Mouse (Mus musculus) stomach, postnatal 0 days (tissue): ENCODE measurements at regions not wholly inside any gene's neighbourhood (a gene's known extent, or its start where the extent isn't known, plus 50 kb on each side); places are given as distances from the start of the nearest gene placed in this dataset.

ENCODE experiments used
- ATAC-seq: fragments of 200-750 bp; cut with Nextera tagmentation; 2 replicates; pipeline ENCODE4 v1.8.0; 2017; ENCODE audit not compliant: low FRiP score, low TSS enrichment
- DNase-seq: peaks from one replicate; pipeline ENCODE4 v3.0.0-alpha.2; 2016; ENCODE audit warnings: low spot score
- H3K27ac ChIP-seq: fragments of 300-500 bp; sonication (generic); replicated peaks from 2 replicates; pipeline ENCODE4 v1.5.1; 2014; ENCODE audit warnings: mild to moderate bottlenecking, control low read depth
- H3K27me3 ChIP-seq: fragments of 300-500 bp; sonication (generic); 2 replicates; pipeline ENCODE4 v1.6.1; 2014; ENCODE audit warnings: low read length; ENCODE audit not compliant: control insufficient read depth, insufficient read depth
- H3K36me3 ChIP-seq: fragments of 300-500 bp; sonication (generic); 2 replicates; pipeline ENCODE4 v1.6.1; 2014; ENCODE audit warnings: low read length, mixed read lengths; ENCODE audit not compliant: control insufficient read depth, insufficient read depth
- H3K4me1 ChIP-seq: fragments of 300-500 bp; sonication (generic); replicated peaks from 2 replicates; pipeline ENCODE4 v1.6.1; 2014; ENCODE audit warnings: antibody characterized with exemption; ENCODE audit not compliant: control insufficient read depth, insufficient read depth
- H3K4me2 ChIP-seq: fragments of 300-500 bp; sonication (generic); replicated peaks from 2 replicates; pipeline ENCODE4 v1.6.1; 2014; ENCODE audit warnings: low read depth, mild to moderate bottlenecking, control low read depth, moderate library complexity
- H3K4me3 ChIP-seq: fragments of 300-500 bp; sonication (generic); 2 replicates; pipeline ENCODE4 v1.5.1; 2014; ENCODE audit warnings: low read depth, low read length, control low read depth
- H3K9ac ChIP-seq: fragments of 300-500 bp; sonication (generic); 2 replicates; pipeline ENCODE4 v1.6.1; 2014; ENCODE audit warnings: mild to moderate bottlenecking, low read length, control low read depth, mixed read lengths
- H3K9me3 ChIP-seq: fragments of 300-500 bp; sonication (generic); 2 replicates; pipeline ENCODE4 v1.6.1; 2016; ENCODE audit warnings: low read length; ENCODE audit not compliant: control insufficient read depth
- CTCF ChIP-seq: IDR thresholded peaks from 2 replicates; pipeline ENCODE4 v1.5.1; 2016; ENCODE audit warnings: antibody characterized with exemption, low read depth, mild to moderate bottlenecking, moderate library complexity
- EP300 ChIP-seq: optimal IDR thresholded peaks from 2 replicates; pipeline ENCODE3; 2016; ENCODE audit warnings: antibody characterized with exemption
- WGBS: fragments of 180-500 bp; shearing (Covaris S2); extraction: QIAGEN DNeasy Blood & Tissue Kit; methylation state at CpG from one replicate; pipeline ENCODE4 v1.1.7; 2014; 5-methylcytosine and 5-hydroxymethylcytosine counted together

GRCm38 (mm10) chr12:16270876-16271275 lies 339.9 kb downstream of the Lpin1 start:
- ATAC-seq (no peak), DNase-seq (no peak)
- Histone ChIP-seq H3K36me3 (no peaks in the 10 kb centered on the region), H3K27ac (no peak overlapping the region), H3K4me1 (no peaks in the 10 kb centered on the region), H3K9ac (no peak overlapping the region), H3K9me3 (no peaks in the 10 kb centered on the region), H3K4me3 (no peak overlapping the region), H3K27me3 (no peaks in the 10 kb centered on the region), H3K4me2 (no peak overlapping the region)
- 83% methylated on average over 7 of the region's 7 CpGs for WGBS
- TF ChIP-seq CTCF (no peak), EP300 (no peak)

- Histone ChIP-seq H3K4me2 (no peak overlapping the region), H3K36me3 (no peaks in the 10 kb centered on the region), H3K4me3 (no peak overlapping the region), H3K9me3 (no peaks in the 10 kb centered on the region), H3K4me1 (no peaks in the 10 kb centered on the region), H3K27ac (no peak overlapping the region), H3K9ac (no peak overlapping the region), H3K27me3 (no peaks in the 10 kb centered on the region)
- no peak for DNase-seq
- 37% methylated on average over 4 of the region's 4 CpGs for WGBS
- TF ChIP-seq CTCF (no peak), EP300 (no peak)
- ATAC-seq = no peak
Observed at GRCm38 (mm10) chr12:16269706-16270105, 341.1 kb downstream of the Lpin1 start.

GRCm38 (mm10) chr12:16268621-16269165 lies 342.1 kb downstream of the Lpin1 start:
- TF ChIP-seq CTCF = no peak
- TF ChIP-seq EP300 = no peak
- DNase-seq (no peak), ATAC-seq (no peak)
- H3K36me3 ChIP-seq = no peaks in the 10 kb centered on the region
- H3K9me3 ChIP-seq = no peaks in the 10 kb centered on the region
- H3K4me2 ChIP-seq = no peak overlapping the region
- H3K27me3 ChIP-seq = no peaks in the 10 kb centered on the region
- H3K4me3 ChIP-seq = no peak overlapping the region
- no peaks in the 10 kb centered on the region for H3K4me1 ChIP-seq
- 64% methylated on average over 8 of the region's 8 CpGs for WGBS
- H3K9ac ChIP-seq = no peak overlapping the region
- H3K27ac ChIP-seq = no peak overlapping the region

GRCm38 (mm10) chr12:16261465-16261864 lies 349.3 kb downstream of the Lpin1 start:
- Histone ChIP-seq H3K27me3 (no peaks in the 10 kb centered on the region), H3K27ac (no peak overlapping the region), H3K4me3 (no peak overlapping the region), H3K9me3 (no peaks in the 10 kb centered on the region), H3K4me2 (no peak overlapping the region), H3K36me3 (no peaks in the 10 kb centered on the region), H3K4me1 (no peaks in the 10 kb centered on the region), H3K9ac (no peak overlapping the region)
- DNase-seq = no peak
- WGBS = 72% methylated on average over 4 of the region's 4 CpGs
- ATAC-seq = no peak
- TF ChIP-seq EP300 (no peak), CTCF (no peak)

- H3K4me3 ChIP-seq = no peak overlapping the region
- no peaks in the 10 kb centered on the region for H3K27me3 ChIP-seq
- ATAC-seq (no peak), DNase-seq (no peak)
- H3K9me3 ChIP-seq = no peaks in the 10 kb centered on the region
- H3K9ac ChIP-seq = no peak overlapping the region
- no peaks in the 10 kb centered on the region for H3K4me1 ChIP-seq
- TF ChIP-seq CTCF (no peak), EP300 (no peak)
- H3K27ac ChIP-seq = no peak overlapping the region
- no peaks in the 10 kb centered on the region for H3K36me3 ChIP-seq
- H3K4me2 ChIP-seq = no peak overlapping the region
- WGBS = 45% methylated on average over 8 of the region's 8 CpGs
Observed at GRCm38 (mm10) chr12:16260981-16261380, 349.8 kb downstream of the Lpin1 start.

- Histone ChIP-seq H3K9me3 (no peaks in the 10 kb centered on the region), H3K27ac (no peak overlapping the region), H3K4me2 (no peak overlapping the region), H3K4me1 (no peaks in the 10 kb centered on the region), H3K4me3 (no peak overlapping the region), H3K36me3 (no peaks in the 10 kb centered on the region), H3K27me3 (no peaks in the 10 kb centered on the region), H3K9ac (no peak overlapping the region)
- DNase-seq (no peak), ATAC-seq (no peak)
- no peak for TF ChIP-seq CTCF
- TF ChIP-seq EP300 = no peak
- WGBS = 76% methylated on average over 2 of the region's 2 CpGs
Observed at GRCm38 (mm10) chr12:16260501-16260900, 350.3 kb downstream of the Lpin1 start.
